Mouse (Mus musculus) monocyte, adult 5-6 weeks (primary cell): ENCODE data around the gene Arntl2. TPM values are rescaled to one million over a fixed set of nuclear protein-coding genes. Genes with fewer than 3 reads are reported as not detected.
"Not testable (repeated sequence)": the region's sequence is repeated elsewhere in the genome, so short reads cannot be mapped to it uniquely, and the experiment has no call there.

ENCODE experiments used
- ATAC-seq: fragments of 153-309, 156-312 bp; replicated peaks from 2 replicates; pipeline ENCODE4 v1.8.0; 2017; ENCODE audit warnings: mild to moderate bottlenecking; ENCODE audit not compliant: low TSS enrichment, insufficient number of reproducible peaks, severe bottlenecking, poor library complexity, low FRiP score
- total RNA-seq: library from RNA; stranded (forward); fragments of 200-1000, 200-491, 200-594 nt; gene quantifications from 3 replicates; pipeline ENCODE4 v1.2.3, GENCODE M21; 2017

Arntl2 gene
- total RNA-seq, 1 experiment from 2014 or later = 1.4 TPM

GRCm38 (mm10) chr6:146838366-146838765 lies 42.5 kb downstream of the Arntl2 start:
- no peak for ATAC-seq

DNA sequence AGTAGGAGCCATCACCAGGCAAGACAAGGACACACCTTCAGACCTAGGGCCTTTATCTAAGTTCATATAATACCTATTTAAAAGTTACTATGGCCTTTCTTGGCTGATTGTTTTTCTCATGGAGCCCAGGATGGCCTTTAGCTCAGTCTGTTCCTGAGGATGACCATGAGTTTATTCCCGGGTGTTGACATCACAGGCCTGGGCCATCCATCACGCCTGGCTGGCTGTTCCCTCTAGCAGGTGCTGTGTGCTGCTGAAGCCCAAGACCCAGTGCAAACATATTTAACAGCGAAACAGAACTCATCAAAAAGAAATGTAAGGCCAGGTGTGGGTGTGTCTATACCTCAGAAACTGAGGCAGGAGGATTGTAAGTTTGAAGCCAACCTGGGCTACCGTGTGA lies 43.0 kb downstream of the Arntl2 start:
- no peak for ATAC-seq

GRCm38 (mm10) chr6:146844867-146845266 lies 49.0 kb downstream of the Arntl2 start:
- no peak for ATAC-seq

GRCm38 (mm10) chr6:146845347-146845746 lies 49.5 kb downstream of the Arntl2 start:
- ATAC-seq = no peak

GRCm38 (mm10) chr6:146845961-146846750 lies 50.3 kb downstream of the Arntl2 start:
- ATAC-seq = no peak

- ATAC-seq = no peak
Observed at GRCm38 (mm10) chr6:146847402-146847801, 51.5 kb downstream of the Arntl2 start.

DNA sequence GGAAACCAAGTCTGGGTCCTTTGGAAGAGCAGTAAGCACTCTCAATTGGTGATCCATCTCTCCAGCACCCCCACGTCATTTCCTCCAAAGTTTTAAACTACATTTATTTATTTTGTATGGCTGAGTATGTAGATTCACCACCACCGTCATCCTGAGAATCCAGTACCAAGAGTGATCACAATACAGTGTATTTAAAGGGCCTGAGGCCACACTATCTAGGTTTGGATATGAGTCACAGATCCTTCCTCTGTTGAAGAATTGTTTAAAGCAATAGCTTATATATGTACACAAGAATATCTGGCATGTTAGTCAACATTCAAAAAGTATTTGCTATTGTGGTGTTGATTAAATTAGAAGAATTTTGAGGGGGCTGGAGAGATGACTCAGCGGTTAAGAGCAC lies 52.4 kb downstream of the Arntl2 start:
- no peak for ATAC-seq

GRCm38 (mm10) chr6:146850050-146850449 lies 54.2 kb downstream of the Arntl2 start, which contains the start of gene Smco2:
Gene Smco2, plus strand, starts transcription at chr6:146850104.
- ATAC-seq = no peak

GRCm38 (mm10) chr6:146851916-146852315 lies 56.1 kb downstream of the Arntl2 start:
- no peak for ATAC-seq

DNA sequence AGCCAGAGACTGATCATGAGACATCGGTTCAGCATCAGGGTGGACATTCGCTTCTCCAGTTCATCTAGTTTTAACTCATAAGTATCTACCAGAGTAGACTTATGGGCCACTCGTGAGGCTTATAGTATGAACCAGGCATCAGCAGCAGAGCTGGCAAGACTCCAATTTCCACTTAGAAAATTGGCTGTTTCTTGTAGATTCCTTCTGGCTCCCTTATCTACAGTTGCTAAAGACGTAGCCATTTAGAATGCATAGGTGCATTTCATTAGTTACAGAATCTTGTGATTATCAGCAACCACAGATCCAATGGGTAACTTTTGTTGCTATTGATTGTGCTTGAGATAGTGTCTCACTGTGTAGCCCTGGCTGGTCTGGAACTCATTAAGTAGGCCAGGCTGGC lies 56.9 kb downstream of the Arntl2 start:
- ATAC-seq = no peak

DNA sequence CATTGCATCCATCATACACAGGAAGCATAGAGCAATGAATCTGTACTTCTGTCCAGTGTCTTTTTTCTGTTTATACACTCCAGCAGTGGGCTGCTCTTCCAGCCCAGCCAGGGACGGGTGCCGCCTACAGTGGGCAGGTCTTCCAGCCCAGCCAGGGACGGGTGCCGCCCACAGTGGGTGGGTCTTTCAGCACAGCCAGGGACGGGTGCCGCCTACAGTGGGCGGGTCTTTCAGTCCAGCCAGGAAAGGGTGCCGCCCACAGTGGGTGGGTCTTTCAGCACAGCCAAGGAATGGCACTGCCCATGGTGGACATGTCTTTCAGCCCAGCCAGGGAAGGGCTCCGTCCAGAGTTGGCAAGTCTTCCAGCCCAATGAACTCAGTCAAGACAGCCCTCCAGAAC lies 59.3 kb downstream of the Arntl2 start:
- ATAC-seq = no peak

DNA sequence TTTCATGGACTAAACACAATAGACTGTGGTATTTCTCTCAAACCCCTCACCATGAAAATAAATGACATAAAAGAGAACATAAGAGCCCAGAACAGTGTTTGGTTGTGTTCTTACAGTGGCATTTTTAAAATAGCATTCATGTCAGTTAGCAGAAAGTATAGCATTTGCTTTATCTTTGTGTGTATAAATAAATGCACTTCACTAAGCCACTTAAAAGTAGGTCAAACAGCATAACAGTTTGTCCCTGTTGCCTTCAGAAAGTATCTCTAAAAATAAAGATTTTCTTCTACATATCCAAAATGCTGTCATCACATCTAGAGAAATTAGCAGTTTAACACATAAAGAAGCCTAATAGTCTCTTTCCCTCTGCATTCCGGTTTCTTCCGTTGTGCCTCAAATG lies 61.5 kb downstream of the Arntl2 start:
- ATAC-seq = no peak

DNA sequence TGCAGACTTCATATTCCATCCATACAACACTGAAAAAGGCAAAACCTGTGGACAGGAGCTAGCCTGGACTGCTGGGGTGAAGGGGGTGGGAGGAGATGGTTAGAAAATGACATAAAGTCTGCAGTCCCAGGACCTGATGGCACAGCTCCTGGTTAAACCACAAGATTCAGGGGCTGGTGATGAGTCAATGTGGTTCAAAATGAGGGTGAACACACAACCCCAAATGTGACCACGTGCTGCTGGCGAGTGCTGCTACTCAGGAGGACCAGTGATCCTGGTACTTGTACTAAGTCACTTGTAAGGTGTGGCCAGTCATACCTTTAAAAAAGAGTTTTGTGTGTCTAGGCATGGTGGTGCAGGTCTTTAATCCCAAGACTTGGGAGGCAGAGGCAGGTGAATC lies 67.3 kb downstream of the Arntl2 start:
- ATAC-seq = no peak

GRCm38 (mm10) chr6:146864370-146864769 lies 68.5 kb downstream of the Arntl2 start:
- ATAC-seq = not testable (repeated sequence)

GRCm38 (mm10) chr6:146865701-146866100 lies 69.8 kb downstream of the Arntl2 start:
- no peak for ATAC-seq

DNA sequence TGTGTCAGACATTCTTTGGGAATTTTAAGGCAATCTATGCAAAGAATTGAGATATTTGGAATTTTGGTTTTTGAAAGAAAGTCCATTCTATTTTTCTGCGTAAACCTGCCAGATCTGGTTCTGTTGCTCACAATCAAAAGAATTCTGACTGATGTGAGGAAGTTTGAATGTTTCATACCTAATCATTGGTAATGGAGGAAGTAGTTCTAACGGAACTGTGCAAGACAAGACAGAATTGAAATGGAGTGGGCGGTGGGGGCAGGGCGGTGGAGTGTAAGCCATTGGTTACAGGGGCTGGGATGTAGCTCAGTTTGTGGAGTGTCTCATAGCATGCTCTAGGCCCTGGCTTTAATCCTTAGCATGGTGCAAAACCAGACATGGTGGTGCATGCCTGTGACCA lies 76.1 kb downstream of the Arntl2 start:
- no peak for ATAC-seq

- no peak for ATAC-seq
Observed at GRCm38 (mm10) chr6:146874415-146874814, 78.6 kb downstream of the Arntl2 start.

GRCm38 (mm10) chr6:146876820-146877219 lies 81.0 kb downstream of the Arntl2 start:
- ATAC-seq = no peak

- no peak for ATAC-seq
Observed at GRCm38 (mm10) chr6:146877425-146878045, 81.7 kb downstream of the Arntl2 start.

DNA sequence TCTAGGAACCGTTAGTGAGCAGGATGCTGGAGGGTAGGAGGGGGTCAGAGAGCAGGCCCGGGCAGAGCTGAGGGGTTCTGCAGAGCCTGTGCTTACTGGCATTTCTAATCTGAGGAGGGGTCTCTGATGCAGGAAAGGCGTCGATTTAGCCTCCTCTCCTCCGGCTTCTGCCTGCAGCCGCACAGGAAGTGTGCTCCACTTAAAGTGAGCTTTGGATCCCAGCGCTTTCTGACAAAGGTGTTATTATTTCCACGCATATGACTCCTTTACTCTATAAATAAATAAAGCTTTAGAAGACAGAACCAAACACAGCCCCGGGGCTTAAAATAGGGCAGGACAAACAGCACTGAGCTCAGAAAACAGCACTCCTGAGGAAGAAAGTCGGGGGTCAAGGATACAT lies 83.1 kb downstream of the Arntl2 start:
- no peak for ATAC-seq
